Mouse (Mus musculus) cerebellum, adult 11 months (tissue): Measurements from ENCODE around the gene Slc12a8.

Experiments
- DNase-seq: peaks from one replicate; pipeline ENCODE4 v3.0.0; 2022

The Slc12a8 gene

GRCm38 (mm10) chr16:33544346-33544745 lies 27.2 kb downstream of the Slc12a8 start:
- DNase-seq, result no peak

GRCm38 (mm10) chr16:33545530-33545929 lies 28.4 kb downstream of the Slc12a8 start:
- DNase-seq, result no peak

- DNase-seq, result no peak
Measured at GRCm38 (mm10) chr16:33553689-33554342, 36.7 kb downstream of the Slc12a8 start.

GRCm38 (mm10) chr16:33558121-33558520 lies 41.0 kb downstream of the Slc12a8 start:
- no peak for DNase-seq

- peak; percentile 84 for DNase-seq
Measured at GRCm38 (mm10) chr16:33560281-33560680, 43.2 kb downstream of the Slc12a8 start.

GRCm38 (mm10) chr16:33561308-33562009 lies 44.3 kb downstream of the Slc12a8 start:
- DNase-seq, result no peak

GRCm38 (mm10) chr16:33562874-33563537 lies 45.9 kb downstream of the Slc12a8 start:
- DNase-seq, result no peak

GRCm38 (mm10) chr16:33563538-33564013 lies 46.4 kb downstream of the Slc12a8 start:
- no peak for DNase-seq

- DNase-seq, result no peak
Measured at GRCm38 (mm10) chr16:33566467-33566866, 49.3 kb downstream of the Slc12a8 start.

- no peak for DNase-seq
Measured at GRCm38 (mm10) chr16:33567736-33568135, 50.6 kb downstream of the Slc12a8 start.

- DNase-seq, result no peak
Measured at GRCm38 (mm10) chr16:33568269-33569016, 51.3 kb downstream of the Slc12a8 start.

GRCm38 (mm10) chr16:33572646-33573045 lies 55.5 kb downstream of the Slc12a8 start:
- DNase-seq, result no peak

GRCm38 (mm10) chr16:33573703-33574102 lies 56.6 kb downstream of the Slc12a8 start:
- no peak for DNase-seq

GRCm38 (mm10) chr16:33575728-33576127 lies 58.6 kb downstream of the Slc12a8 start:
- no peak for DNase-seq

- no peak for DNase-seq
Measured at GRCm38 (mm10) chr16:33576271-33577189, 59.4 kb downstream of the Slc12a8 start.

GRCm38 (mm10) chr16:33578462-33578861 lies 61.3 kb downstream of the Slc12a8 start:
- no peak for DNase-seq

GRCm38 (mm10) chr16:33580331-33580730 lies 63.2 kb downstream of the Slc12a8 start:
- DNase-seq, result peak; percentile 21

- peak; percentile 38 for DNase-seq
Measured at GRCm38 (mm10) chr16:33580736-33581241, 63.7 kb downstream of the Slc12a8 start.

GRCm38 (mm10) chr16:33581661-33582099 lies 64.6 kb downstream of the Slc12a8 start:
- no peak for DNase-seq

GRCm38 (mm10) chr16:33582495-33582894 lies 65.4 kb downstream of the Slc12a8 start:
- DNase-seq, result no peak

GRCm38 (mm10) chr16:33583333-33583732 lies 66.2 kb downstream of the Slc12a8 start:
- DNase-seq, result no peak
